Mouse (Mus musculus): ENCODE measurements around the gene Ifna15. TPM values are rescaled to one million over a fixed set of nuclear protein-coding genes. Genes with fewer than 3 reads are reported as not detected.

The Ifna15 gene
- total and polyA plus RNA-seq, 3 experiments = not detected

DNA sequence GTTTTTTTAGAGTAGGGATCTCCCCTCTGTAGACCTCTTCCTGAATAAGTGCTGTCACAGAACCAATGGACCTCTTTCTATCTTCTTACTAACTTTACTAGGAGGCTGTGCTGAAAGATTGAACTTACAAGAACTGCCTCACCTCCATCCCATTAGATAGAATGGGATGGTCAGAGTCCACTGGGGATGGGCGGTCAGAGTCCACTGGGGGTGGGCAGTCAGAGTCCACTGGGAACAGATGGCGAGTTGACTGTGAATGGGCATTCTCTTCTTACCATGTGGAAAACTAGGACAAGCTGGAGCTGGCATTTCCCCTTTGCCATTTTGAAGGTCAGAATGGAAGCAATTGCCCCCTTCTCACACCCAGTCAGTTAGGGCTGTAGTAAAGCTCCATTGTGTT is 24.5 kb downstream of the Ifna15 start:
- no peaks in the 10 kb centered on the region for H3K36me3 ChIP-seq (replicated peaks)
- ATAC-seq (ENCODE audit: extremely low read depth, insufficient number of reproducible peaks, low FRiP score, poor library complexity, severe bottlenecking) (no peak), DNase-seq (ENCODE audit: low spot score) (no peak)
- H3K4me3 ChIP-seq (ENCODE audit: low read depth, low read length) = no peak overlapping the region
- no peaks in the 10 kb centered on the region for H3K9me3 ChIP-seq (replicated peaks)
- no peaks in the 10 kb centered on the region for H3K4me1 ChIP-seq (ENCODE audit: insufficient read depth, low read depth, low read length)
- TF ChIP-seq GATA1 (IDR thresholded peaks at IDR 0.05; ENCODE audit: borderline replicate concordance, low read length) (no peak), CTCF (IDR thresholded peaks at IDR 0.05; ENCODE audit: low read depth, low read length) (no peak), TAL1 (conservative IDR thresholded peaks at IDR 0.05; ENCODE audit: low read depth, low read length) (no peak), GATA2 (IDR thresholded peaks at IDR 0.05; ENCODE audit: borderline replicate concordance, low read depth, low read length) (no peak), POLR2AphosphoS5 (IDR thresholded peaks at IDR 0.05; ENCODE audit: insufficient replicate concordance, low read depth, low read length) (no peak)
- H3K27me3 ChIP-seq (ENCODE audit: insufficient read depth, low read length) = no peaks in the 10 kb centered on the region

DNA sequence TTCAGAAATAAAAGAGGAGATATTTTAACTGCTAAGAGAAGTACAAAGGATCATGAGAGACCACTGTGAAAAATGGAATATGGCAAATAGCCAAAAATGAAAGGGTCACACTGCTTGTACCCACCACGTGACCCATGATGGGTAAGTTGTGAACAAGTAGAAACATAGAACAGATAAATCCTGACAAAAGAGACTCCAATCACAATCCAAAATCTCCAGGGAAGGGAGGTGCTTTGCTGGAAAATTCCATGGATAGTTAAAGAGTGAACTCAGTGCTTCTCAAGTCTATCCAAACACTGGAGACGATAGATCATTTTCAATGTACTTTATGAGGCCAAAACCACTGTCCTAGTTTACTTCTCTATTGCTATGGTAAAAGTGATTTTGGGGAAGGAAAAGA is 27.2 kb downstream of the Ifna15 start:
- H3K27me3 ChIP-seq (ENCODE audit: insufficient read depth, low read length) = no peaks in the 10 kb centered on the region
- H3K36me3 ChIP-seq (replicated peaks) = no peaks in the 10 kb centered on the region
- DNase-seq (ENCODE audit: low spot score) = no peak
- no peaks in the 10 kb centered on the region for H3K4me1 ChIP-seq (ENCODE audit: insufficient read depth, low read depth, low read length)
- TF ChIP-seq CTCF (IDR thresholded peaks at IDR 0.05; ENCODE audit: low read depth, low read length) = no peak
- no peak for TF ChIP-seq POLR2AphosphoS5 (IDR thresholded peaks at IDR 0.05; ENCODE audit: insufficient replicate concordance, low read depth, low read length)
- TF ChIP-seq TAL1 (conservative IDR thresholded peaks at IDR 0.05; ENCODE audit: low read depth, low read length) = no peak
- ATAC-seq (ENCODE audit: extremely low read depth, insufficient number of reproducible peaks, low FRiP score, poor library complexity, severe bottlenecking) = no peak
- H3K9me3 ChIP-seq (replicated peaks) = no peaks in the 10 kb centered on the region
- H3K4me3 ChIP-seq (ENCODE audit: low read depth, low read length) = no peak overlapping the region

DNA sequence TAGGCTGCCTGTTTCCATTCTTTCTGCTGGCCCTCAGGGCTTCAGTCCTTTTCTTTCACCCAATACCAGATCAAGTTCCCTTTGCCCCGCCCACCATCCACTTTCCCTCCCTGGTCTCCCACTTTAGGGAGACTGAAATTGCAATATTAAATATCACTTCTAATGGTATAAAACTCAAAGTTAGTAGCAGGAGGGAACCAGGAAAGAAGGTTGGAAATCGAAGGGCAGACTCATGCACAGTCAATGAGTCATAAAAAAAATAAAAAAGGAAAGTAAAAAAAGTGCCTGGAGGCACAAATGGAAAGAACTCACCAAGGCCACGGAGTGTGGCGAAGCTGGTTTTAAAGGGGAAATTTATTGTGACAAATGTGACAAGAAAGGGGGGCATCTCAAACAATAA is 27.8 kb downstream of the Ifna15 start:
- ATAC-seq (ENCODE audit: extremely low read depth, insufficient number of reproducible peaks, low FRiP score, poor library complexity, severe bottlenecking) = no peak
- no peaks in the 10 kb centered on the region for H3K36me3 ChIP-seq (replicated peaks)
- DNase-seq (ENCODE audit: low spot score) = no peak
- TF ChIP-seq TAL1 (conservative IDR thresholded peaks at IDR 0.05; ENCODE audit: low read depth, low read length) = no peak
- TF ChIP-seq GATA1 (IDR thresholded peaks at IDR 0.05; ENCODE audit: borderline replicate concordance, low read length) = no peak
- no peak for TF ChIP-seq CTCF (IDR thresholded peaks at IDR 0.05; ENCODE audit: low read depth, low read length)
- TF ChIP-seq GATA2 (IDR thresholded peaks at IDR 0.05; ENCODE audit: borderline replicate concordance, low read depth, low read length) = no peak
- H3K4me3 ChIP-seq (ENCODE audit: low read depth, low read length) = no peak overlapping the region
- no peaks in the 10 kb centered on the region for H3K27me3 ChIP-seq (ENCODE audit: insufficient read depth, low read length)
- no peaks in the 10 kb centered on the region for H3K4me1 ChIP-seq (ENCODE audit: insufficient read depth, low read depth, low read length)
- H3K9me3 ChIP-seq (replicated peaks) = no peaks in the 10 kb centered on the region

DNA sequence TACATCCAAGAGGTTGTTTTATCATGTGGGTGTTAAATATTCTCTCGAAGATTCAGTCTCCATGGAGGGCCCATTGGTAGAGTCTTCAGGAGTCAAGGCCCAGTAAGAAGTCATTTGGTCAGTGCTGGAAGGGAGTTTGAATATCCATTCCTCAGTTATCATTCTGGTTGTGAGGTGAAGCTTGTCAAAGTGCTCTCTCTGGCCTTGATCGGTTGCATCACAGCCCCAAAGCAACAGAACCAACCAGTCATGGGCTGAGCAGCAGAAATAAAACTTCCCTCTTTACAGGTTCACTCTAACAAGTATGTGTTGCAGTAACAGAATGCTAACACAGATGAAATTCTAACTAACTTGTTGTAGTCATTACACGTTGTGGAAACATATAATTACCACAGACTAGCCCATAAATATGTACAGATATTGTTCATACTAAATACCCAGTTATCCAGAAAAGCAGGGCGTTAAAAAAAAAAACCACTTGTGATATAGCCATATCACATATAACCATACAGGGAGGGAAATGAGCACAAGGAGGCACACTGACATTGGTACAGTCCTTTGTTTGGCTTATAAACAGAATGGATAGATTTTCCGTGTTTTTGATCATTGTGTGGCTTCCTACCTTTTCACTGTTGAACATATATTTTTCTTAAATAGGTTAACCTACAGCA is 31.5 kb downstream of the Ifna15 start:
- ATAC-seq (ENCODE audit: extremely low read depth, insufficient number of reproducible peaks, low FRiP score, poor library complexity, severe bottlenecking) (no peak), DNase-seq (ENCODE audit: low spot score) (no peak)
- peaks cover 3% of the 10 kb centered on the region; the same call in 1 of the 2 replicates for H3K27me3 ChIP-seq (ENCODE audit: insufficient read depth, low read length)
- no peak overlapping the region for H3K4me3 ChIP-seq (ENCODE audit: low read depth, low read length)
- no peak for TF ChIP-seq GATA1 (IDR thresholded peaks at IDR 0.05; ENCODE audit: borderline replicate concordance, low read length)
- no peak for TF ChIP-seq POLR2AphosphoS5 (IDR thresholded peaks at IDR 0.05; ENCODE audit: insufficient replicate concordance, low read depth, low read length)
- H3K9me3 ChIP-seq (replicated peaks) = no peaks in the 10 kb centered on the region
- no peaks in the 10 kb centered on the region for H3K36me3 ChIP-seq (replicated peaks)
- H3K4me1 ChIP-seq (ENCODE audit: insufficient read depth, low read depth, low read length) = no peaks in the 10 kb centered on the region

DNA sequence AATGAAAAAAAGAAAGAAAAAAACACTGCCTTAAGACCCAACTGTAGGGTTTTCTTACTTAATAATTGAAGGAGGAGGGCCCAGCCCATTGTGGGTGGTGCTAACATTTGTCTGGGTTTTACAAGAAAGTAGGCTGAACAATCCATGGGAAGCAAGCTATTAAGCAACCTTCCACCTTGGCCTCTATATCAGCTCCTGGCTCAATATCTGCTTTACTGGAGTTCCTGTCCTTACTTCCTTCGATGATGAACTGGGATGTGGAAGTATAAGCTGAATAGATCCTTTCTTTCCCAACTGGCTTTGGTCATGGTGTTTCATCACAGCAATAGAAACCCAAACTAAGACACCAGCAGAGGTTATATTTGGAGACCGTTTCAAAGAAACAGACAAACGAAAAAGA is 32.7 kb downstream of the Ifna15 start:
- Histone ChIP-seq H3K9me3 (replicated peaks) (no peaks in the 10 kb centered on the region), H3K36me3 (replicated peaks) (no peaks in the 10 kb centered on the region), H3K4me1 (ENCODE audit: insufficient read depth, low read depth, low read length) (no peaks in the 10 kb centered on the region), H3K4me3 (ENCODE audit: low read depth, low read length) (no peak overlapping the region), H3K27me3 (ENCODE audit: insufficient read depth, low read length) (peaks cover 3% of the 10 kb centered on the region; the same call in 1 of the 2 replicates)
- TF ChIP-seq CTCF (IDR thresholded peaks at IDR 0.05; ENCODE audit: low read depth, low read length) = no peak
- TF ChIP-seq GATA1 (IDR thresholded peaks at IDR 0.05; ENCODE audit: borderline replicate concordance, low read length) = no peak
- no peak for TF ChIP-seq POLR2AphosphoS5 (IDR thresholded peaks at IDR 0.05; ENCODE audit: insufficient replicate concordance, low read depth, low read length)
- DNase-seq (ENCODE audit: low spot score) (no peak), ATAC-seq (ENCODE audit: extremely low read depth, insufficient number of reproducible peaks, low FRiP score, poor library complexity, severe bottlenecking) (no peak)

DNA sequence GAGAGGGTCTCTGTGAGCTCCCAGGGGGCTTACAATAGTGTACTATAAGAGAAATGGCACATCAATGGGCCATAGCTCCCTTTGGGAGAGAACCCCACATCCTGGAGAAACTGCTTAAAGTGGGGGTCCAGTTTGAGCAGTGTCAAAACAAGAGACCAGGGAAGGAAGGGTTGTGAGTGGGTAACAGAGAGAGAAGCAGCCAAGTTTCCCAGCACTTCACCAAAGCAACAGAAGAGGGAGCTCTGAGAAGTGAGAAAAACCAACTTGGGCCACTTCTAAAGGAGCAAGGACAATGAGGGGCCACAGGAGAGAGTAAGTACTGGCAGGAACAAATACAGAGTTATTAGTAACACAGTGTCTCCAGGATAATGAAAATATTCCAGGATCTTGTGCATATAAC is 34.8 kb downstream of the Ifna15 start:
- ATAC-seq (ENCODE audit: extremely low read depth, insufficient number of reproducible peaks, low FRiP score, poor library complexity, severe bottlenecking) = no peak
- no peak for DNase-seq (ENCODE audit: low spot score)
- H3K9me3 ChIP-seq (replicated peaks) = no peaks in the 10 kb centered on the region
- no peak overlapping the region for H3K4me3 ChIP-seq (ENCODE audit: low read depth, low read length)
- no peak for TF ChIP-seq CTCF (IDR thresholded peaks at IDR 0.05; ENCODE audit: low read depth, low read length)
- no peak for TF ChIP-seq GATA2 (IDR thresholded peaks at IDR 0.05; ENCODE audit: borderline replicate concordance, low read depth, low read length)
- no peak for TF ChIP-seq POLR2AphosphoS5 (IDR thresholded peaks at IDR 0.05; ENCODE audit: insufficient replicate concordance, low read depth, low read length)
- no peak for TF ChIP-seq GATA1 (IDR thresholded peaks at IDR 0.05; ENCODE audit: borderline replicate concordance, low read length)
- no peak for TF ChIP-seq TAL1 (conservative IDR thresholded peaks at IDR 0.05; ENCODE audit: low read depth, low read length)
- no peaks in the 10 kb centered on the region for H3K4me1 ChIP-seq (ENCODE audit: insufficient read depth, low read depth, low read length)
- peaks cover 6% of the 10 kb centered on the region; the same call in 1 of the 2 replicates for H3K27me3 ChIP-seq (ENCODE audit: insufficient read depth, low read length)
- H3K36me3 ChIP-seq (replicated peaks) = no peaks in the 10 kb centered on the region

GRCm38 (mm10) chr4:88522674-88523073 is 35.4 kb downstream of the Ifna15 start, which contains the start of gene Ifnb1:
Gene Ifnb1, minus strand, starts transcription at chr4:88522774.
- no peaks in the 10 kb centered on the region for H3K36me3 ChIP-seq (replicated peaks)
- TF ChIP-seq TAL1 (conservative IDR thresholded peaks at IDR 0.05; ENCODE audit: low read depth, low read length) (no peak), GATA1 (IDR thresholded peaks at IDR 0.05; ENCODE audit: borderline replicate concordance, low read length) (no peak), CTCF (IDR thresholded peaks at IDR 0.05; ENCODE audit: low read depth, low read length) (no peak), GATA2 (IDR thresholded peaks at IDR 0.05; ENCODE audit: borderline replicate concordance, low read depth, low read length) (no peak), POLR2AphosphoS5 (IDR thresholded peaks at IDR 0.05; ENCODE audit: insufficient replicate concordance, low read depth, low read length) (no peak)
- no peak within 1 kb of the TSS for H3K4me3 ChIP-seq (ENCODE audit: low read depth, low read length)
- H3K4me1 ChIP-seq (ENCODE audit: insufficient read depth, low read depth, low read length) = no peaks in the 10 kb centered on the region
- ATAC-seq (ENCODE audit: extremely low read depth, insufficient number of reproducible peaks, low FRiP score, poor library complexity, severe bottlenecking) = no peak
- peaks cover 6% of the 10 kb centered on the region; the same call in 1 of the 2 replicates for H3K27me3 ChIP-seq (ENCODE audit: insufficient read depth, low read length)
- no peaks in the 10 kb centered on the region for H3K9me3 ChIP-seq (replicated peaks)
- no peak for DNase-seq (ENCODE audit: low spot score)

All from G1E (cell line).